Mouse (Mus musculus) thymus, adult 2 months (tissue): ENCODE measurements around the gene Krtap11-1.

ENCODE experiments used
- CTCF ChIP-seq: fragments of 200-500 bp; IDR thresholded peaks from 2 replicates; pipeline ENCODE4 v1.5.1; 2012; ENCODE audit warnings: mild to moderate bottlenecking, control low read depth, low read length, moderate library complexity, borderline replicate concordance; ENCODE audit not compliant: control insufficient read depth, poor library complexity, insufficient read depth; ENCODE audit errors: extremely low read depth
- POLR2A ChIP-seq: fragments of 200-500 bp; IDR thresholded peaks from 2 replicates; pipeline ENCODE4 v1.6.1; 2012; ENCODE audit warnings: mild to moderate bottlenecking, low read length, control low read depth, moderate library complexity; ENCODE audit not compliant: control insufficient read depth, poor library complexity, insufficient read depth; ENCODE audit errors: extremely low read depth

GRCm38 (mm10) chr16:89550298-89550697, 20.7 kb downstream of the Krtap11-1 start:
- TF ChIP-seq CTCF (no peak), POLR2A (no peak)
